Mouse (Mus musculus): Measurements from ENCODE around the gene Ctcf. TPM values are rescaled to one million over a fixed set of nuclear protein-coding genes. Genes with fewer than 3 reads are reported as not detected.

The Ctcf gene
- total RNA-seq, 2 experiments from 2014 or later = 43.8 to 44.6 TPM

GRCm38 (mm10) chr8:105638510-105638909, 2.1 kb downstream of the Ctcf start:
- no peak for DNase-seq
- intact Hi-C loops (cut with DNase I) = loop anchor here (5.0 kb wide), 1 partner anchor 49 kb away; the partner anchor contains the start of gene Carmil2

- no peak for DNase-seq
- intact Hi-C loops (cut with DNase I) = loop anchor here (5.0 kb wide), 1 partner anchor 47 kb away; the partner anchor contains the start of gene Carmil2
Observed at GRCm38 (mm10) chr8:105639835-105640234, 3.5 kb downstream of the Ctcf start.

- intact Hi-C loops (cut with DNase I) = no loop called here
- peak; percentile 12 to 54 for DNase-seq
Observed at GRCm38 (mm10) chr8:105640511-105640910, 4.1 kb downstream of the Ctcf start.

- no peak for DNase-seq
- intact Hi-C loops (cut with DNase I) = no loop called here
Observed at GRCm38 (mm10) chr8:105645205-105645604, 8.8 kb downstream of the Ctcf start.

GRCm38 (mm10) chr8:105648929-105649328, 12.6 kb downstream of the Ctcf start:
- DNase-seq = no peak
- intact Hi-C loops (cut with DNase I) = no loop called here

GRCm38 (mm10) chr8:105657641-105658040, 21.3 kb downstream of the Ctcf start:
- no peak for DNase-seq
- intact Hi-C loops (cut with DNase I) = no loop called here

- no peak for DNase-seq
- intact Hi-C loops (cut with DNase I) = no loop called here
Observed at GRCm38 (mm10) chr8:105661167-105661566, 24.8 kb downstream of the Ctcf start.

- intact Hi-C loops (cut with DNase I) = no loop called here
Observed at GRCm38 (mm10) chr8:105677891-105678290, 41.5 kb downstream of the Ctcf start.

GRCm38 (mm10) chr8:105685325-105685724, 49.0 kb downstream of the Ctcf start:
- no peak for DNase-seq
- intact Hi-C loops (cut with DNase I) = loop anchor here (2.0 to 5.0 kb wide), 3 partner anchors 48 to 119 kb away; partner anchors contain the start of genes Agrp, Atp6v0d1 and Ctcf

More at GRCm38 (mm10) chr8:105677891-105678290, 41.5 kb downstream of the Ctcf start:
- no peak for DNase-seq

- intact Hi-C loops (cut with DNase I) = loop anchor here (2.0 to 5.0 kb wide), 3 partner anchors 49 to 119 kb away; partner anchors contain the start of genes Agrp, Atp6v0d1 and Ctcf
- DNase-seq = peak; percentile 66 to 81
Observed at GRCm38 (mm10) chr8:105685796-105686308, 49.5 kb downstream of the Ctcf start, which contains the start of gene Carmil2. Gene Carmil2 (plus strand): TSS chr8:105686274.

- no peak for DNase-seq
- intact Hi-C loops (cut with DNase I) = loop anchor here (5.0 kb wide), 1 partner anchor 49 kb away; the partner anchor contains the start of genes Agrp and Ctcf
Observed at GRCm38 (mm10) chr8:105686551-105686950, 50.2 kb downstream of the Ctcf start.

- intact Hi-C loops (cut with DNase I) = loop anchor here (5.0 kb wide), 1 partner anchor 50 kb away; the partner anchor contains the start of genes Agrp and Ctcf
- DNase-seq = no peak
Observed at GRCm38 (mm10) chr8:105687512-105687911, 51.1 kb downstream of the Ctcf start.

- DNase-seq = no peak
- intact Hi-C loops (cut with DNase I) = loop anchor here (5.0 kb wide), 1 partner anchor 51 kb away; the partner anchor contains the start of genes Agrp and Ctcf
Observed at GRCm38 (mm10) chr8:105688242-105688752, 51.9 kb downstream of the Ctcf start.

- intact Hi-C loops (cut with DNase I) = loop anchor here (5.0 kb wide), 1 partner anchor 52 kb away; the partner anchor contains the start of genes Agrp and Ctcf
- DNase-seq = no peak
Observed at GRCm38 (mm10) chr8:105689256-105689982, 53.1 kb downstream of the Ctcf start.

- no peak for DNase-seq
- intact Hi-C loops (cut with DNase I) = loop anchor here (5.0 kb wide), 1 partner anchor 53 kb away; the partner anchor contains the start of genes Agrp and Ctcf
Observed at GRCm38 (mm10) chr8:105689983-105690360, 53.6 kb downstream of the Ctcf start.

- intact Hi-C loops (cut with DNase I) = no loop called here
- no peak for DNase-seq
Observed at GRCm38 (mm10) chr8:105690978-105691377, 54.6 kb downstream of the Ctcf start.

GRCm38 (mm10) chr8:105692449-105693182, 56.2 kb downstream of the Ctcf start:
- no peak for DNase-seq
- intact Hi-C loops (cut with DNase I) = no loop called here

- peak; percentile 81 to 87 for DNase-seq
- intact Hi-C loops (cut with DNase I) = no loop called here
Observed at GRCm38 (mm10) chr8:105693648-105694047, 57.3 kb downstream of the Ctcf start.

GRCm38 (mm10) chr8:105694051-105694799, 57.9 kb downstream of the Ctcf start:
- peak in 1 of 2 experiments; percentile 27 for DNase-seq
- intact Hi-C loops (cut with DNase I) = no loop called here
